Mouse (Mus musculus) left cerebral cortex, adult 18-20 months (tissue): ENCODE results near the gene Zp3. TPM values are rescaled to one million over a fixed set of nuclear protein-coding genes. Genes with fewer than 3 reads are reported as not detected.

ENCODE experiments used
- DNase-seq, 2 experiments: peaks; one replicate each; pipeline ENCODE4 v3.0.0; 2021 to 2022; ENCODE audit warnings: low spot score in 2 of 2, mixed read lengths in 1 of 2
- total RNA-seq, 2 experiments: library from RNA; stranded (reverse); gene quantifications; 2 replicates each; pipeline ENCODE4 v1.2.3; 2021

The Zp3 gene
- total RNA-seq, 2 experiments from 2014 or later, result not detected

DNA sequence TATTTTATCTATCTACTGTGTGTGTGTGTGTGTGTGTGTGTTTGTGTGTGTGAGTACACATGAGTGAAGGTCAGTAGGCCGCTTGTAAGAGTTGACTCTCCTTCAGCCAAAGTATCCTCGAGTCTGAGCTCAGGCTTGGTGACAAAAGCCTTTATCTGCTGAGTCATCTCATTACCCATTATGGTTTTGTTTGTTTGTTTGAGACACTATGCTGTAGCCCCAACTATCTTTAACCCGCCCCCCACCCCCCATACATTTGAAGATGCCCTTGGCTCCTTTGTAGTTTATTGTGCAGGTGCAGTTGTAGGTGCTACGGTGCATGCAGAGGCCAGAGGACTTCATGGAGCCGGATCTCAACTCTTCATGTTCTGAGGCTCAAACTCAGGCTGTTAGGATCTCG lies 21.3 kb downstream of the Zp3 start:
- no peak for DNase-seq

GRCm38 (mm10) chr5:136002325-136002724 lies 22.4 kb downstream of the Zp3 start:
- no peak for DNase-seq

DNA sequence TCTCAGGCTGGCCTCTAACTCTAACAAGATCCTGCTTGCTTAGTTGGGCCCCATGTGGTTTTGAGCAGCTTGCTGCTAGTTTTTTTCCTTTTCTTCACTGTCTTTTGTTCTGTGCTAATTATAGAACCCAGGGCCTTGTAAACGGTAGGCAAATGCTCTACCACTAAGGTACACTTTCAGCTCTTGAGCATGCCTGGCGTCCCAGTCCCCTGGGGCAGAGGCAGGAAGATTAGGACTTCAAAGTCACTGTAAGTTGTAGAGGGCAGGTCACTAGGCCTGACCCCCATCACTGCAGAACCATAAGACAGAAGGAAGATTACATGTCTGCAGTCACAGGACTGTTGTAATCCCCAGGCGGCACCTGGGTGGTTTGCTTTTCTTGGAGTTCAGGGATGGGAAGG lies 22.9 kb downstream of the Zp3 start:
- no peak for DNase-seq

- no peak for DNase-seq
These were observed 24.6 kb downstream of the Zp3 start for GRCm38 (mm10) chr5:136004537-136004936.

DNA sequence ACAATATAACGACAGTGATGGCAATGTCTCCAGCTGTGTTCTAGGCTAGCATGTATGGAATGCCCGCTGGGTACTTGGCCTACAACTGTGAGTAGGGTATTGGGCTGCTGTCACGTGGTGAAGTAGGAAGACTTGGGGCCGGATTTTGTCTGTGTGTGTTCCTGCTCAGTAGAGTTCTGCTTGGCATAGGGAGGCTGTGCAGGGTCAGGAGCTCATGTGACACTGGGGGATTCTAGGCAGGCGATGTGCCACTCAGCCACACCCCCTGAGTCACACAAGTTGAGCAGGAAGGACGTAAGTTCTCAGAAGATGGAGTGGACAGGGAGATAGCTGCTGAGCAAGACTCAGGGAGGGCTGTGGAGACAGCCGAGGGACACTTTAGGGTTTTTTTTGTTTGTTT lies 27.8 kb downstream of the Zp3 start:
- DNase-seq, result no peak

GRCm38 (mm10) chr5:136014877-136015276 lies 35.0 kb downstream of the Zp3 start:
- no peak for DNase-seq

DNA sequence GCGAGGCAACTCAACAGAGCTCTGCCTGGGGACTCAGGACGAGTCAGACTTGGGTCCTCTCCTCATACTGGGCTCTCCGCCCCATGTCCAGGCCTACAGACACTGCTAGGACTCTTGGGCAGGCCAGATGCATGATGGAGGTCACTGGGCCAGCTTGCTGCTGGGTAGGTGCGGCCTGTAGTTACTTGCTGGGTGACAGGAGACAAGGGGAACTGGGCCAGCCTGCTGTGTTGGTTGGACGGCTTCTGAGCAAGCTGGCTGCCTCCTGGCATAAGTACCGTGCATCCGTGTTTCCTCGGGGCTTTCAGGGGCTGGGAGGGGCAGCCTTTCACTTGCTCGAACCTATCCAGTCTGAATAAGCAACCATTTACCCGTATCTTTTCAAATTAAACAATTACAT lies 35.7 kb downstream of the Zp3 start:
- DNase-seq, result no peak

DNA sequence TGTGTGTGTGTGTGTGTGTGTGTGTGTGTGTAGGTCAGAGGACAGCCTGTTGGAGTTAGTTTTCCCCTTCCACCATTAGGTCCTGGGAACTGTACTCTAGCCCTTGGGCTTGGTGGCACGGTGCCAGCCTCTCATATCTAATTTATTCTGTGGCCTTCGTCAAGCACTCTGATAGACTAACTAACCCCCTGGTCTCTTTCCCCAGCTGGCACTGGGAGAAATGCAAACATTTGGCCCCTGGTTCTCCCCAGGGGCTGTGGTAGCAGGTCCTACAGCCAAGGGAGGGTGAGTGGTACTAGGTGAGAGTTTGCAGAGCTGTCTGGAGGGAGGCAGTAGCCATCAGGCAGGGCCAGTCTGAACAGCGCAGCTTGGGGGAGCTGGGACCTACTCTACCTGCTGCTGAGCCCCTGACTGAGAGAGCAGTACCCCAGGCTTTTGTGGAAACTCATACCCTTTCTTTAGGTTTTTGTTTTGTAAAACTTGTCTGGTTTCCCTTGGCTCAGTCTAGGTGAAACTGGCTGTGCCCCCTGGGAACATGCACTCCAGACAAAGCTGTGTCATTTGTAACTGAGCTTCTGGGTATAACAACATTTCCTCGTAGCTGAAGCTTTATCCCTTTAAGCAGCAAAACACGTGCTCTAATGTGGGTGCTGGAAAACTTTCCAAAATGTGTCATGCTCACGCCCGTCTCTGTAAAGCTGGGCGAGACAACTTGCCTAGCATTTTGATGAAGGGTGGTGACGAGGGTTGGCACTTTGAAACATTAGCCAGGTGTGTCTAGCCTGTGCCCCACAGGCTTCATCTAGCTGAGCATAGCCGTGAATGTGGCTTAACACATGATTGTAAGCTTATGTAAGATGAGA lies 36.3 kb downstream of the Zp3 start:
- DNase-seq, result no peak

- no peak for DNase-seq
These were observed 37.4 kb downstream of the Zp3 start for GRCm38 (mm10) chr5:136017262-136017661.

DNA sequence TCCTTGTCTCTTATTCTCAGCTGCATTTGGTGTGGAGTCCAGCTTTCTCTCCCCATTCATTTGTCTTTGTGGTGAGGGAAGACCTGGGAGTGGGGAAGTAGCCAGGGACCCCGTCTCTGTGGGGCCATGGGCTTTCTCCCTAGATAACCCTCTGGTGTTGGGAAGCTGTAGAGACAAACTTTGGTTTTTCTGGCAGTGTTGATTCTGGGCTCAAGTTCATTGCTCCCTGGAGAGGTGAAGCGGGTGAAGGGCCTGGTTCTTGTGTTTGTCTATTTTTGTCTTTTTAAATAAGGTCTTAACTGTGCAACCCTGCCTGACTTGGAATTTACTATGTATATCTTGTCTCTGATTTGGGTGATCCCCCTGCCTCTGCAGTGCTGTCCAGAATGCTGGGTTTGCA lies 38.8 kb downstream of the Zp3 start:
- no peak for DNase-seq

GRCm38 (mm10) chr5:136019907-136020306 lies 40.0 kb downstream of the Zp3 start:
- no peak for DNase-seq

- no peak for DNase-seq
These were observed 45.8 kb downstream of the Zp3 start for GRCm38 (mm10) chr5:136025712-136026111.

GRCm38 (mm10) chr5:136026859-136027258 lies 47.0 kb downstream of the Zp3 start:
- DNase-seq, result peak in 1 of 2 experiments; percentile 34

DNA sequence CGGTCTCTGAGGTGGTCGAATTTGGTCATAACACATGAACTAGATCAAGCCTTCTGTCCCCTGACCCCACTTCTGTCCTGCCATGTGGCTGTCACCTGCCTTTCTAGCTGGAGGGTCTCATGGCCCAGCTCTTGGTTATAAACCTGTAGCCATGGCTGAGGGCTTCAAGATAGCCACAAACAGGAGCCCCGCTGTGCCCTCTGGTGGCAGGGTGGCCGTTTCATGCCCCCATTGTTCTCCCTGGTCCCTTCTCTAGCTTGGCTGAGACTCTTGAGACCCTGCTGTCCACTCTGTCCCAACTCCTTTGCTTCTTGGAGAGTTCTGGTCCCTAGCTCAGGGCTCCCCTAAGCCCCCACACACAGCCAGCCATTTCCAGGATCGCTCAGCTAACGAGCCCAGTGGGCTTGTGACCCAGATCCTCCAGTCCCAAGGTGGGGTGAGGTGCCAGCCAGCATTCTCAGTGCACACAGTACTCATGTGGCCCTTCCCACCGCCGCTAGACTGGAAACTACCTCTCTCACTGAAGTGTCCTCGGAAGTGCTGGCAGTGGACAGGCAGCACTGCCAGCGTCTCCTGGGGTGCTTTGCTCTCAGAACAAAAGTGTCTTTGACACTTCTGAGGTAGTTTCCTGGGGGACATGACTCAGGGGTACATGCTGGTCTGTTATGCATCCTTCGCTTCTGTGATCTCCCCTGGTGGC lies 47.9 kb downstream of the Zp3 start:
- no peak for DNase-seq

DNA sequence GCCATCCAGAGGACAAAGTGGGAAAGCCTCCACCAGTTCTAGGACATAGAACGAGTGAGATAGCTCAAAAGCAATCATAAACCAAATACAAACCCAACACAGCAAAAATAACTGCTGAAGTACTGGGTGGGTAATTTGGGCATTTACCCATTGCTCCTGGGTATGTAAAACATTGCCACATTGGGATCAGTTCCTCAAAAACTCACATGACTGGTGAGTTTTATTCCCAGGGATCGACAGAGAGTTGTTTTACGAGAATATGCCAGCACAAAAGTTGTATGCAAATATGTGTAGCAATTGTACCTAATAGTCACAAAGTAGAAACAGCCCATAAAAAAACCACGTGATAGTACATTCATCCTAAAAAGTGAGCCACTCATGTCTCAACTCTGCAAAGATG lies 55.0 kb downstream of the Zp3 start:
- no peak for DNase-seq

GRCm38 (mm10) chr5:136035285-136035684 lies 55.4 kb downstream of the Zp3 start:
- no peak for DNase-seq

DNA sequence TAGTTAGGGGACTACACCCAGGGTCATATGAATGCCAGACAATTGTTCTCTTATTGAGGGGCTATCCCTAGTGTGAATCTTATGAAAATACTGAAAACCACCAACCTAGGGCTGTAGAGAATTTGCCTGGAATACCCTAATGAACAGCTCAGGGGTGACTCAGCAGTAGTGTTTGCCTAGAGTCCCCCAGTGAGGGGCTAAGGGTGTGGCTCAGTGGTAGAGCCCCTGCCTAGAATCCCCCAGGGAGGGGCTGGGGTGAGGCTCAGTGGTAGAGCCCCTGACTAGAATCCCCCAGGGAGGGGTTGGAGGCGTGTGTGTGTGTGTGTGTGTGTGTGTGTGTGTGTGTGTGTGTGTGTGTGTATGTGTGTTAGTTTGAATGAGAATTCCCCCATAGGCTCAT lies 56.8 kb downstream of the Zp3 start:
- no peak for DNase-seq

Other genes starting within 250 kb of the Zp3 start
- gene Tmem120a, start 235.7 kb upstream of the Zp3 start, total RNA-seq, result 10 to 100 TPM; 18.3 to 22.4 TPM
- gene Styxl1, start 201.7 kb upstream of the Zp3 start, total RNA-seq, result not detected
- gene Mdh2, start 201.6 kb upstream of the Zp3 start, total RNA-seq, result 100 to 1,000 TPM; 431 to 433 TPM
- gene Srrm3, start 173.2 kb upstream of the Zp3 start, total RNA-seq, result 10 to 100 TPM; 94.9 to 95.4 TPM
- 10 to 100 TPM; 16.5 to 31.4 TPM for gene Hspb1, start 92.2 kb upstream of the Zp3 start, total RNA-seq
- 1,000 to 10,000 TPM; 1,157 to 1,215 TPM for gene Ywhag, start 45.5 kb upstream of the Zp3 start, total RNA-seq
- gene Ssc4d, start 5.6 kb upstream of the Zp3 start, total RNA-seq, result 1 to 10 TPM in 1 of 2 experiments, under 1 TPM in 1; 0.79 to 1.3 TPM
- gene Dtx2, start 14.7 kb downstream of the Zp3 start, total RNA-seq, result 10 to 100 TPM in 1 of 2 experiments, 1 to 10 TPM in 1; 8.3 to 10.2 TPM
- not detected for gene Upk3b, start 58.4 kb downstream of the Zp3 start, total RNA-seq
- under 1 TPM in 1 of 2 experiments, not detected in 1; 0.75 TPM for gene Upk3bl, start 74.4 kb downstream of the Zp3 start, total RNA-seq
- 10 to 100 TPM in 1 of 2 experiments, 1 to 10 TPM in 1; 4.8 to 10.3 TPM for gene Rasa4, start 103.8 kb downstream of the Zp3 start, total RNA-seq
- 10 to 100 TPM; 74.9 to 75.7 TPM for gene Polr2j, start 136.5 kb downstream of the Zp3 start, total RNA-seq
- 10 to 100 TPM; 13.8 to 16.2 TPM for gene Lrwd1, start 156.0 kb downstream of the Zp3 start, total RNA-seq
- 1 to 10 TPM; 9.0 to 9.5 TPM for gene Alkbh4, start 156.0 kb downstream of the Zp3 start, total RNA-seq
- gene Orai2, start 190.6 kb downstream of the Zp3 start, total RNA-seq, result 10 to 100 TPM; 45.9 to 48.5 TPM
- 10 to 100 TPM; 36.2 to 40.7 TPM for gene Prkrip1, start 218.9 kb downstream of the Zp3 start, total RNA-seq